Mouse (Mus musculus): ENCODE measurements around the gene Eya3. TPM values are rescaled to one million over a fixed set of nuclear protein-coding genes. Genes with fewer than 3 reads are reported as not detected.

Gene Eya3
- polyA plus RNA-seq, 1 experiment from 2014 or later, result 27.6 TPM

DNA sequence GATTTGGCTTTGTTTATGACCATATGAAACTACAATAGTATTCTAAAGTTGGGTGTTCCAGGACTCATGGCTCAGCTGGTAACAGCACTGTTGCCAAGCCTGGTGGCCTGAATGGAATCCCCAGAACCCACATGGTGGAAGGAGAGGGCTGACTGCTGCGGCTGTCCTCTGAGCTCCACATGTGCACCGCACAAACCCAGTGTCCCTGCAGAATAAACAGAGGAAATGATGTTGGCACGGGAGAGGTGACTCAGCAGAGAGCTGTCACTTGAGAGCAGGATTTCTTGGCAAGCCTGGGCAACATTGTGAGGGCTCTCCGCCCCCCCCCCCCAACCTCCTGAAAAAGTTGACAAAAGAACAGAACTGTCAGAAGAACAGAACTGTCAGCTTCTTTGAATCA lies 14.1 kb downstream of the Eya3 start:
- H3K4me1 ChIP-seq, result no peaks in the 10 kb centered on the region; the same call in 1 of the 2 replicates
- no peak overlapping the region for H3K9ac ChIP-seq (replicated peaks)
- no peaks in the 10 kb centered on the region for H3K9me3 ChIP-seq
- H3K27me3 ChIP-seq, result no peaks in the 10 kb centered on the region
- ATAC-seq (ENCODE audit: low FRiP score, low read depth), result no peak
- no peak overlapping the region for H3K4me3 ChIP-seq
- H3K27ac ChIP-seq (replicated peaks), result no peak overlapping the region
- no peak overlapping the region for H3K4me2 ChIP-seq (replicated peaks)
- peaks cover 4% of the 10 kb centered on the region; the same call in 1 of the 2 replicates for H3K36me3 ChIP-seq
- WGBS, result 64% methylated on average over 4 of the region's 4 CpGs

GRCm38 (mm10) chr4:132653799-132654198 lies 15.0 kb downstream of the Eya3 start:
- Histone ChIP-seq H3K9ac (replicated peaks) (no peak overlapping the region), H3K27me3 (no peaks in the 10 kb centered on the region), H3K9me3 (no peaks in the 10 kb centered on the region), H3K27ac (replicated peaks) (no peak overlapping the region), H3K4me1 (no peaks in the 10 kb centered on the region; the same call in 1 of the 2 replicates), H3K36me3 (peaks cover 5% of the 10 kb centered on the region; the same call in 1 of the 2 replicates), H3K4me3 (no peak overlapping the region), H3K4me2 (replicated peaks) (no peak overlapping the region)
- whole genome bisulfite sequencing, result 84% methylated on average over 3 of the region's 3 CpGs
- no peak for ATAC-seq (ENCODE audit: low FRiP score, low read depth)

GRCm38 (mm10) chr4:132655290-132655689 lies 16.5 kb downstream of the Eya3 start:
- H3K9ac ChIP-seq (replicated peaks), result no peak overlapping the region
- WGBS, result 85% methylated on average over 5 of the region's 5 CpGs
- H3K4me1 ChIP-seq, result no peaks in the 10 kb centered on the region; the same call in 1 of the 2 replicates
- H3K36me3 ChIP-seq, result peaks cover 11% of the 10 kb centered on the region; the same call in 1 of the 2 replicates
- H3K27ac ChIP-seq (replicated peaks), result no peak overlapping the region
- H3K9me3 ChIP-seq, result no peaks in the 10 kb centered on the region
- H3K4me2 ChIP-seq (replicated peaks), result no peak overlapping the region
- no peaks in the 10 kb centered on the region for H3K27me3 ChIP-seq
- no peak for ATAC-seq (ENCODE audit: low FRiP score, low read depth)
- H3K4me3 ChIP-seq, result no peak overlapping the region

GRCm38 (mm10) chr4:132659106-132659505 lies 20.3 kb downstream of the Eya3 start:
- no peak overlapping the region for H3K9ac ChIP-seq (replicated peaks)
- H3K4me1 ChIP-seq, result no peaks in the 10 kb centered on the region
- H3K4me2 ChIP-seq (replicated peaks), result no peak overlapping the region
- H3K9me3 ChIP-seq, result no peaks in the 10 kb centered on the region
- H3K36me3 ChIP-seq, result peaks cover 33% of the 10 kb centered on the region
- H3K4me3 ChIP-seq, result no peak overlapping the region
- H3K27ac ChIP-seq (replicated peaks), result no peak overlapping the region
- WGBS, result 84% methylated on average over 7 of the region's 7 CpGs
- no peak for ATAC-seq (ENCODE audit: low FRiP score, low read depth)
- no peaks in the 10 kb centered on the region for H3K27me3 ChIP-seq

- 95% methylated on average over 5 of the region's 5 CpGs for WGBS
- no peak for ATAC-seq (ENCODE audit: low FRiP score, low read depth)
- H3K36me3 ChIP-seq, result peaks cover 66% of the 10 kb centered on the region
Observed at GRCm38 (mm10) chr4:132672697-132673096, 33.9 kb downstream of the Eya3 start.

DNA sequence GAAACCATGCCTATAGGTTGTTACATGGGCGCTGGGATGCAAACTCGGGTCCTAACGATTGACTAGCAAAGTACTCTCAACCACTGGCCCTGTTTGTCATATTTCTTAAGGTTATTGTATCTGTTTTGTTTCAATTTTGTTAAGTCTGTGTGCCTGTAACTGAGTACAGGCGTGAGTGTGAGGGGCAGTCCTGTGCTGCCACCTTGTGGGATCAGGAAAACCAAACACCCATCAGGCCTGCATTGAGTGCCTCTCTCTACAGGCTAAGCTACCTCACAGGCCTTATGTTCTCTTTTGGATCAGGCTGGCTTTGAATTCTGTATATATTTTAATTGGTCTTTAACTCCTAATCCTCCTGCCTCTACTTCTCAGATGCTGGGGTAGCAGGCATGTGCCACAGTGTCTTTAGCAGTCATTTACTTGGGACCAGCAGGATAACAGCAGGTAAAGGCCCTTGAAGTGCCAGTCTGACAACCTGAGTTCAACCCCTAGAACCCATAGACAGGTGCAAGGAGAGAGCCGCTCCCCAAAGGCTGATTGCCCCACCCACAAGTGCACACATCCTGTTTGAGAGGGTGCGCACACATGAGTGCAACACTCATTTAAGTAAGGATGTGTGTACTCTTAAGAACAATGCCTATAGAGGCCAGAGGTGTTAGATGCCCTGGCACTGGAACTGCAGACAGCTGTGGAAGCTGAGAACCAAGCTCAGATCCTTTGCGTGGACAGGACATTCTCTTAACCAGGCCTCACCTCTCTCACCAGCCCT lies 38.2 kb downstream of the Eya3 start:
- no peak for ATAC-seq (ENCODE audit: low FRiP score, low read depth)
- 85% methylated on average over 7 of the region's 7 CpGs for WGBS
- no peak overlapping the region for H3K27ac ChIP-seq (replicated peaks)
- no peaks in the 10 kb centered on the region for H3K4me1 ChIP-seq
- no peak overlapping the region for H3K4me2 ChIP-seq (replicated peaks)
- no peak overlapping the region for H3K9ac ChIP-seq (replicated peaks)
- no peaks in the 10 kb centered on the region for H3K9me3 ChIP-seq
- H3K36me3 ChIP-seq, result peaks cover 49% of the 10 kb centered on the region
- H3K4me3 ChIP-seq, result no peak overlapping the region
- no peaks in the 10 kb centered on the region for H3K27me3 ChIP-seq

More at GRCm38 (mm10) chr4:132672697-132673096, 33.9 kb downstream of the Eya3 start:
- no peaks in the 10 kb centered on the region for H3K27me3 ChIP-seq
- H3K27ac ChIP-seq (replicated peaks), result no peak overlapping the region
- no peak overlapping the region for H3K4me2 ChIP-seq (replicated peaks)
- H3K9me3 ChIP-seq, result no peaks in the 10 kb centered on the region
- no peak overlapping the region for H3K9ac ChIP-seq (replicated peaks)
- H3K4me3 ChIP-seq, result no peak overlapping the region
- no peaks in the 10 kb centered on the region for H3K4me1 ChIP-seq

DNA sequence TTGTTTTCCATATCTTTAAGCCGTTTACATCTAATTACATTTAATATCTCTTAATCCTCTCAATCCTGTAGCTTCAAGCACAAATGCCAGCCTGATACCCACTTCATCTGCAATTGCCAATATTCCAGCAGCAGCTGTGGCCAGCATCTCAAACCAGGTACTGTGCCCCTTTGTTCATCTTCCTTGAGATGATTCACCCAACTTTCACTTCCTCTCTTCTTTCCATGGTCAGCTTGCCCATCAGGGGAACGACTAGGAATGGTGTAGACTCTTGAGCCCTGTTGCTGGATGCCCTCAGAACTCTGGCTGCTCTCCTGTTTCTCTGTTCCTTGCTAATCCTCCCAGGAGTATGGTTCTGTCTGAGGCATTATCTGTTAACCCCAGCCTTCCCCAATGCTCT lies 50.8 kb downstream of the Eya3 start:
- no peaks in the 10 kb centered on the region for H3K27me3 ChIP-seq
- H3K4me2 ChIP-seq (replicated peaks), result no peak overlapping the region
- H3K27ac ChIP-seq (replicated peaks), result no peak overlapping the region
- H3K4me1 ChIP-seq, result no peaks in the 10 kb centered on the region
- no peak overlapping the region for H3K9ac ChIP-seq (replicated peaks)
- ATAC-seq (ENCODE audit: low FRiP score, low read depth), result no peak
- no peaks in the 10 kb centered on the region for H3K9me3 ChIP-seq
- H3K36me3 ChIP-seq, result peaks cover 51% of the 10 kb centered on the region
- WGBS, result 86% methylated on average over 2 of the region's 2 CpGs
- H3K4me3 ChIP-seq, result no peak overlapping the region

GRCm38 (mm10) chr4:132693366-132693765 lies 54.6 kb downstream of the Eya3 start:
- 95% methylated on average over 3 of the region's 3 CpGs for WGBS
- no peaks in the 10 kb centered on the region for H3K9me3 ChIP-seq
- no peak overlapping the region for H3K4me2 ChIP-seq (replicated peaks)
- H3K27me3 ChIP-seq, result no peaks in the 10 kb centered on the region
- H3K4me3 ChIP-seq, result no peak overlapping the region
- H3K36me3 ChIP-seq, result peaks cover 64% of the 10 kb centered on the region
- H3K4me1 ChIP-seq, result no peaks in the 10 kb centered on the region
- ATAC-seq (ENCODE audit: low FRiP score, low read depth), result no peak
- H3K9ac ChIP-seq (replicated peaks), result no peak overlapping the region
- no peak overlapping the region for H3K27ac ChIP-seq (replicated peaks)

GRCm38 (mm10) chr4:132702076-132702475 lies 63.3 kb downstream of the Eya3 start:
- no peaks in the 10 kb centered on the region for H3K4me1 ChIP-seq
- no peak overlapping the region for H3K4me2 ChIP-seq (replicated peaks)
- H3K27ac ChIP-seq (replicated peaks), result no peak overlapping the region
- H3K27me3 ChIP-seq, result no peaks in the 10 kb centered on the region
- no peak for ATAC-seq (ENCODE audit: low FRiP score, low read depth)
- WGBS, result 95% methylated on average over 5 of the region's 5 CpGs
- no peak overlapping the region for H3K9ac ChIP-seq (replicated peaks)
- H3K4me3 ChIP-seq, result no peak overlapping the region
- H3K9me3 ChIP-seq, result no peaks in the 10 kb centered on the region
- H3K36me3 ChIP-seq, result peaks cover 71% of the 10 kb centered on the region

GRCm38 (mm10) chr4:132706885-132707284 lies 68.1 kb downstream of the Eya3 start:
- ATAC-seq (ENCODE audit: low FRiP score, low read depth), result no peak
- WGBS, result 97% methylated on average over 8 of the region's 8 CpGs
- no peaks in the 10 kb centered on the region for H3K27me3 ChIP-seq
- no peaks in the 10 kb centered on the region for H3K4me1 ChIP-seq
- H3K9ac ChIP-seq (replicated peaks), result no peak overlapping the region
- H3K9me3 ChIP-seq, result no peaks in the 10 kb centered on the region
- no peak overlapping the region for H3K27ac ChIP-seq (replicated peaks)
- H3K36me3 ChIP-seq, result peaks cover 85% of the 10 kb centered on the region
- no peak overlapping the region for H3K4me3 ChIP-seq
- no peak overlapping the region for H3K4me2 ChIP-seq (replicated peaks)

GRCm38 (mm10) chr4:132713181-132713580 lies 74.4 kb downstream of the Eya3 start:
- Histone ChIP-seq H3K36me3 (peaks cover 69% of the 10 kb centered on the region), H3K27me3 (no peaks in the 10 kb centered on the region), H3K9me3 (no peaks in the 10 kb centered on the region), H3K27ac (replicated peaks) (no peak overlapping the region), H3K4me3 (no peak overlapping the region), H3K9ac (replicated peaks) (no peak overlapping the region), H3K4me1 (no peaks in the 10 kb centered on the region), H3K4me2 (replicated peaks) (no peak overlapping the region)
- no peak for ATAC-seq (ENCODE audit: low FRiP score, low read depth)
- 94% methylated on average over 7 of the region's 7 CpGs for WGBS

DNA sequence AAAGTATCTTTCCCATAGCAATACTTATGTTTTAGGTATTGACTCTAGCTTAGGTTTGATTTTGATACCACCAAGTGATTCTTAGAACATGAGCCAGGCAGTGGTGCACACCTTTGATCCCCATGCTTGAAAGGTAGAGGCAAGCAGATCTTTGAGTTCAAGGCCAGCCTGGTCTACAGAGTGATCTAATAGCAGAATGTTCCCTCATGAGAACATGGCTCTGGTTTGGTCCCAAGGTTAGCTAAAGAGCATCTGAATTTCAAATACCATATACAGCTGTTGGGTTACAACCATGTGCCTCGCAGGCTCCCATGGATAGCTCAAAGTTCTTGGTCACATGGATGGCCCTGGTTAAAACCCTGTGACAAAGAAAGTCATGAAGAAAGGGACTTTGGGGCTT lies 79.5 kb downstream of the Eya3 start:
- H3K36me3 ChIP-seq, result peaks cover 67% of the 10 kb centered on the region
- 91% methylated on average over 1 of the region's 1 CpGs for WGBS

More for the DNA sequence above, 79.5 kb downstream of the Eya3 start:
- no peak overlapping the region for H3K27ac ChIP-seq (replicated peaks)
- no peak overlapping the region for H3K4me2 ChIP-seq (replicated peaks)
- no peak overlapping the region for H3K9ac ChIP-seq (replicated peaks)
- H3K4me3 ChIP-seq, result no peak overlapping the region
- no peaks in the 10 kb centered on the region for H3K4me1 ChIP-seq
- H3K9me3 ChIP-seq, result no peaks in the 10 kb centered on the region
- no peak for ATAC-seq (ENCODE audit: low FRiP score, low read depth)
- H3K27me3 ChIP-seq, result no peaks in the 10 kb centered on the region

Measured in midbrain, embryonic 12.5 days (tissue).